In genomic region chr10:86064937-86065336, GRCm38 (mm10) we compare ENCODE assay signal across 8 mouse cellular contexts. TPM values are rescaled to one million over a fixed set of nuclear protein-coding genes. Genes with fewer than 3 reads are reported as not detected.
DNase-seq lines count a peak whose midpoint lies in the region; ATAC-seq and TF ChIP-seq lines count a peak whose summit lies in the region.

No protein-coding gene starts in this region.

- no peaks in the 10 kb centered on the region for H3K9me3 ChIP-seq in G1E (replicated peaks)
- no peaks in the 10 kb centered on the region for H3K9me3 ChIP-seq in forebrain, embryonic 15.5 days
- no peaks in the 10 kb centered on the region for H3K9me3 ChIP-seq in liver, embryonic 15.5 days (replicated peaks)
- no peaks in the 10 kb centered on the region for H3K9me3 ChIP-seq in neural tube, embryonic 14.5 days (ENCODE audit: control insufficient read depth, low read length)

- no peak overlapping the region for H3K4me3 ChIP-seq in G1E (ENCODE audit: low read depth, low read length)
- no peak overlapping the region for H3K4me3 ChIP-seq in forebrain, embryonic 15.5 days
- no peak overlapping the region for H3K4me3 ChIP-seq in liver, embryonic 15.5 days (replicated peaks)
- no peak overlapping the region for H3K4me3 ChIP-seq in neural tube, embryonic 14.5 days (ENCODE audit: low read depth, low read length)

- peak; percentile 66 for DNase-seq in G1E (ENCODE audit: low spot score)
- peak; percentile 66 for DNase-seq in cerebellum, adult 11-12 months
- DNase-seq in heart, postnatal 14 days: peak; percentile 76 to 82
- DNase-seq in large intestine, adult 2 months (ENCODE audit: low read depth, low spot score): peak; percentile 51
- DNase-seq in testis, postnatal 14 days (ENCODE audit: low spot score): peak; percentile 52

- 3% methylated on average over 4 of the region's 4 CpGs for WGBS in forebrain, embryonic 15.5 days
- WGBS in large intestine, adult 2 months: 11% methylated on average over 4 of the region's 4 CpGs
- 12% methylated on average over 4 of the region's 4 CpGs for WGBS in liver, embryonic 15.5 days (ENCODE audit: insufficient replicate concordance)
- WGBS in neural tube, embryonic 14.5 days: 8% methylated on average over 4 of the region's 4 CpGs

- H3K4me2 ChIP-seq in forebrain, embryonic 15.5 days (replicated peaks): no peak overlapping the region
- H3K4me2 ChIP-seq in liver, embryonic 15.5 days: no peak overlapping the region
- no peak overlapping the region for H3K4me2 ChIP-seq in neural tube, embryonic 14.5 days (ENCODE audit: low read depth, low read length)

- no peak overlapping the region for H3K9ac ChIP-seq in forebrain, embryonic 15.5 days (replicated peaks)
- no peak overlapping the region for H3K9ac ChIP-seq in liver, embryonic 15.5 days
- no peak overlapping the region for H3K9ac ChIP-seq in neural tube, embryonic 14.5 days (replicated peaks; ENCODE audit: low read depth, low read length)

- H3K27ac ChIP-seq in forebrain, embryonic 15.5 days (replicated peaks): no peak overlapping the region
- no peak overlapping the region for H3K27ac ChIP-seq in liver, embryonic 15.5 days (replicated peaks)
- H3K27ac ChIP-seq in neural tube, embryonic 14.5 days (ENCODE audit: low read depth, low read length): no peak overlapping the region

- peaks cover 39% of the 10 kb centered on the region for H3K4me1 ChIP-seq in G1E (ENCODE audit: insufficient read depth, low read depth, low read length)
- peaks cover 3% of the 10 kb centered on the region; the same call in 1 of the 2 replicates for H3K4me1 ChIP-seq in forebrain, embryonic 15.5 days
- H3K4me1 ChIP-seq in liver, embryonic 15.5 days (replicated peaks): no peaks in the 10 kb centered on the region
- H3K4me1 ChIP-seq in neural tube, embryonic 14.5 days (ENCODE audit: control insufficient read depth, insufficient read depth, low read length): no peaks in the 10 kb centered on the region

- H3K36me3 ChIP-seq in G1E (replicated peaks): no peaks in the 10 kb centered on the region
- no peaks in the 10 kb centered on the region for H3K36me3 ChIP-seq in forebrain, embryonic 15.5 days
- H3K36me3 ChIP-seq in liver, embryonic 15.5 days (replicated peaks): no peaks in the 10 kb centered on the region
- no peaks in the 10 kb centered on the region for H3K36me3 ChIP-seq in neural tube, embryonic 14.5 days (ENCODE audit: control insufficient read depth, insufficient read depth, low read length)

- peak; percentile 73 for ATAC-seq in G1E (ENCODE audit: extremely low read depth, insufficient number of reproducible peaks, low FRiP score, poor library complexity, severe bottlenecking)
- ATAC-seq in forebrain, embryonic 15.5 days (replicated peaks): peak; percentile 86
- peak; percentile 64; the same call in 1 of the 2 replicates for ATAC-seq in liver, embryonic 15.5 days (ENCODE audit: insufficient read depth)
- ATAC-seq in neural tube, embryonic 14.5 days (ENCODE audit: low read depth): peak; percentile 87

- peaks cover 7% of the 10 kb centered on the region; the same call in 1 of the 2 replicates for H3K27me3 ChIP-seq in G1E (ENCODE audit: insufficient read depth, low read length)
- H3K27me3 ChIP-seq in forebrain, embryonic 15.5 days: no peaks in the 10 kb centered on the region
- no peaks in the 10 kb centered on the region for H3K27me3 ChIP-seq in liver, embryonic 15.5 days
- H3K27me3 ChIP-seq in neural tube, embryonic 14.5 days (ENCODE audit: control insufficient read depth, insufficient read depth, low read length): no peaks in the 10 kb centered on the region

- TF ChIP-seq CTCF in G1E (IDR thresholded peaks at IDR 0.05; ENCODE audit: low read depth, low read length): peak; percentile 91

- intact Hi-C loops in heart, postnatal 14 days (cut with DNase I): loop anchor here (1.0 to 5.0 kb wide), 7 partner anchors 42 to 398 kb away; no protein-coding TSS in a partner anchor

RNA-seq across cellular contexts. Expression of gene Fbxo7, which starts 43.2 kb away (rescaled TPM):
- total RNA-seq in G1E (2014; fragmentation: Nextera tagmentation) (45.3 and 65.0 TPM in 2 replicates), G1E (2017) (44.6 and 53.3 TPM in 2 replicates)
- 16.9 and 20.8 TPM in 2 replicates for polyA plus RNA-seq in G1E (2012)
- polyA plus RNA-seq in forebrain, embryonic 15.5 days (2015; fragmentation: Nextera tagmentation; extraction: Ambion mirVana): 15.0 and 15.4 TPM in 2 replicates
- 10 to 100 TPM; 14.4 to 15.3 TPM for total RNA-seq in heart, postnatal 14 days (2021)
- 23.4 and 26.6 TPM in 2 replicates for polyA plus RNA-seq in large intestine, adult 2 months (2012; rRNA removed)
- polyA plus RNA-seq in liver, embryonic 15.5 days (2015; fragmentation: Nextera tagmentation; extraction: Ambion mirVana): 65.6 and 65.9 TPM in 2 replicates
- 24.9 and 26.2 TPM in 2 replicates for polyA plus RNA-seq in neural tube, embryonic 14.5 days (2014; fragmentation: Nextera tagmentation; extraction: Ambion mirVana)

RNA-seq across cellular contexts. Expression of gene Bpifc, which starts 53.2 kb away (rescaled TPM):
- total RNA-seq in G1E (2014; fragmentation: Nextera tagmentation): not detected in 2 replicates
- not detected in 2 replicates for total RNA-seq in G1E (2017)
- not detected in 2 replicates for polyA plus RNA-seq in G1E (2012)
- polyA plus RNA-seq in forebrain, embryonic 15.5 days (2015; fragmentation: Nextera tagmentation; extraction: Ambion mirVana): not detected in 2 replicates
- not detected for total RNA-seq in heart, postnatal 14 days (2021)
- not detected in 2 replicates for polyA plus RNA-seq in large intestine, adult 2 months (2012; rRNA removed)
- polyA plus RNA-seq in liver, embryonic 15.5 days (2015; fragmentation: Nextera tagmentation; extraction: Ambion mirVana): 0.03 TPM in 1 of 2 replicates, not detected in the other
- not detected in 2 replicates for polyA plus RNA-seq in neural tube, embryonic 14.5 days (2014; fragmentation: Nextera tagmentation; extraction: Ambion mirVana)
